15 mouse cellular contexts compared by ENCODE assay signal in the genomic region with DNA sequence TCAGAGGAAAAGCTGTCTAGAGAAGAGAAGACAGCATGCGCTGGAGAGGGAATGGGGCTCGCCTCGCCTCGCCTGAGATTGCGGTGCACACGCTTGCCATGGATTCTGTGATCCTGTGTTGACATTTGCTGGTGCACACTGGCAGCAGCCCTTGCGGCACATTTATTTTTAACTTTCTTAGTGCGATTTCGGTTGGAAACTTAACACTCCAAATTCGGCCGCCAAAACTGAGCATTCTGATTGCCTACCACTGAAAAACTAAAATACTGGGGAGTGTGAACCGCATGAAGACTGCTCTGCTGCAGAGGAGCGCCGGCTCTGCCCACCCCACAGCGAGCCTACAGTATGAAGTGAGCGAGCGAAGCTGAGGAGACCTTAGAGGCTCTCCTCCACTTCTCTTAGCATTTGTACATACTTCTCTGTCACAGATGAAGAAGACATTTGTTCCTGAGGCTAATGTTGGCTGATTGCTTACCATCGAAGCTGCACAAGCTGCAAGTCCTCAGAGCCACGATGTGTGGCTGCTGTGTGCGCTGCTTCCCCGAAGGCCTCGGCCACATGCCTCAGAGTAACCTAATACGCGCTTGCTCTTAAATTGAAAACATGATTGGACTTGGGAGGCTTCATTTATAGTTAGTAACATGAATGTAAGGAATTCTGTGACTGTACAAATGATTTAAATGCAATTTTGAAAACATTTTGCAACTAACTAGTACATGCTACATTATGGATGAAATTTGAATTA. TPM values are rescaled to one million over a fixed set of nuclear protein-coding genes. Genes with fewer than 3 reads are reported as not detected.
A peak's percentile ranks its signal among the peaks of the same experiment; 100 is the strongest.
DNase-seq lines count a peak whose midpoint lies in the region; ATAC-seq and TF ChIP-seq lines count a peak whose summit lies in the region.
"Had no signal": no experiment of that assay in that cellular context is flagged by ENCODE, and none has a peak within 500 bp of the region (broad histone marks: within the 10 kb centered on the region; RNA-seq: fewer than 3 reads in every experiment).

No protein-coding gene starts in this region.

- H3K4me2 ChIP-seq in embryonic facial prominence, embryonic 15.5 days (replicated peaks), result no peak overlapping the region
- no peak overlapping the region for H3K4me2 ChIP-seq in limb, embryonic 15.5 days
- H3K4me2 ChIP-seq: forebrain, embryonic 12.5 days; heart, embryonic 11.5 days; midbrain, embryonic 13.5 days had no signal

- no peaks in the 10 kb centered on the region for H3K9me3 ChIP-seq in embryonic facial prominence, embryonic 15.5 days (replicated peaks)
- H3K9me3 ChIP-seq in limb, embryonic 15.5 days, result no peaks in the 10 kb centered on the region
- H3K9me3 ChIP-seq: forebrain, embryonic 12.5 days; midbrain, embryonic 13.5 days had no signal

- no peaks in the 10 kb centered on the region for H3K27me3 ChIP-seq in embryonic facial prominence, embryonic 15.5 days
- no peaks in the 10 kb centered on the region for H3K27me3 ChIP-seq in limb, embryonic 15.5 days
- H3K27me3 ChIP-seq: forebrain, embryonic 12.5 days; midbrain, embryonic 13.5 days had no signal

- no peak overlapping the region for H3K9ac ChIP-seq in embryonic facial prominence, embryonic 15.5 days
- no peak overlapping the region for H3K9ac ChIP-seq in limb, embryonic 15.5 days
- H3K9ac ChIP-seq: forebrain, embryonic 12.5 days; midbrain, embryonic 13.5 days had no signal

- no peak overlapping the region for H3K4me3 ChIP-seq in gastrocnemius, adult 2 months
- H3K4me3 ChIP-seq in embryonic facial prominence, embryonic 15.5 days (replicated peaks), result no peak overlapping the region
- no peak overlapping the region for H3K4me3 ChIP-seq in limb, embryonic 15.5 days
- H3K4me3 ChIP-seq: forebrain, embryonic 12.5 days; midbrain, embryonic 13.5 days had no signal

- ATAC-seq in embryonic facial prominence, embryonic 15.5 days (ENCODE audit: insufficient number of reproducible peaks, low FRiP score, low TSS enrichment, low read depth), result peak; percentile 70
- no peak for ATAC-seq in limb, embryonic 15.5 days (ENCODE audit: insufficient number of reproducible peaks, low FRiP score, low TSS enrichment, low read depth)
- ATAC-seq: activated CD4-positive, CD25-positive, alpha-beta regulatory T cell, adult 4 months; midbrain, embryonic 13.5 days had no signal

- no peak for TF ChIP-seq POLR2A in brain, embryonic 14.5 days (IDR thresholded peaks at IDR 0.05; ENCODE audit: borderline replicate concordance, extremely low read depth, insufficient read depth, insufficient read length, poor library complexity, severe bottlenecking)

- peak; percentile 51 for DNase-seq in gastrocnemius, adult 2 months
- no peak for DNase-seq in gastrocnemius, postnatal 4 days (ENCODE audit: low spot score in 2 of 2)
- DNase-seq in brain, embryonic 14.5 days (ENCODE audit: low read depth), result peak; percentile 19
- DNase-seq in neural tube, embryonic 10.5 days (ENCODE audit: extremely low spot score, low spot score), result no peak
- no peak for DNase-seq in kidney, postnatal 25 days
- DNase-seq: adrenal gland, postnatal 36 days; cerebellum, postnatal 25 days; gastrocnemius, postnatal 14 days; lung, adult 2 months had no signal

- peak overlapping the region; percentile 69 for H3K27ac ChIP-seq in gastrocnemius, adult 2 months
- H3K27ac ChIP-seq in embryonic facial prominence, embryonic 15.5 days (replicated peaks), result peak overlapping the region; percentile 94
- peak overlapping the region; percentile 71 for H3K27ac ChIP-seq in limb, embryonic 15.5 days
- H3K27ac ChIP-seq: forebrain, embryonic 12.5 days; midbrain, embryonic 13.5 days had no signal

- TF ChIP-seq CTCF in gastrocnemius, adult 2 months (IDR thresholded peaks at IDR 0.05), result no peak
- no peak for TF ChIP-seq CTCF in brain, embryonic 14.5 days (IDR thresholded peaks at IDR 0.05; ENCODE audit: borderline replicate concordance, extremely low read depth, insufficient read depth, insufficient read length)

- intact Hi-C loops in gastrocnemius, adult 2 months (cut with DNase I), result no loop called here

- H3K4me1 ChIP-seq in embryonic facial prominence, embryonic 15.5 days, result peaks cover 45% of the 10 kb centered on the region
- peaks cover 32% of the 10 kb centered on the region for H3K4me1 ChIP-seq in limb, embryonic 15.5 days
- H3K4me1 ChIP-seq: forebrain, embryonic 12.5 days; midbrain, embryonic 13.5 days had no signal

- 31% methylated on average over 24 of the region's 24 CpGs for WGBS in embryonic facial prominence, embryonic 15.5 days
- WGBS in limb, embryonic 15.5 days, result 51% methylated on average over 24 of the region's 24 CpGs

- peaks cover 58% of the 10 kb centered on the region for H3K36me3 ChIP-seq in embryonic facial prominence, embryonic 15.5 days
- H3K36me3 ChIP-seq in limb, embryonic 15.5 days, result peaks cover 75% of the 10 kb centered on the region

RNA-seq across cellular contexts. Expression of a gene that starts 40.7 kb away (rescaled TPM):
- total RNA-seq in gastrocnemius, adult 2 months (2021), result 10 to 100 TPM; 43.9 to 85.9 TPM
- total RNA-seq in gastrocnemius, postnatal 4 days (2021), result 10 to 100 TPM; 24.4 to 27.4 TPM
- polyA plus RNA-seq in brain, embryonic 14.5 days (2012; rRNA removed), result 46.8 and 54.3 TPM in 2 replicates
- 34.1 and 39.3 TPM in 2 replicates for polyA plus RNA-seq in embryonic facial prominence, embryonic 15.5 days (2015; fragmentation: Nextera tagmentation; extraction: Ambion mirVana)
- 14.7 and 16.9 TPM in 2 replicates for polyA plus RNA-seq in limb, embryonic 15.5 days (2015; fragmentation: Nextera tagmentation; extraction: Ambion mirVana)
- polyA plus RNA-seq: activated CD4-positive, CD25-positive, alpha-beta regulatory T cell, adult 4 months had no signal

RNA-seq across cellular contexts. Expression of a gene that starts 45.9 kb away (rescaled TPM):
- 10 to 100 TPM; 20.7 to 25.8 TPM for total RNA-seq in gastrocnemius, adult 2 months (2021)
- total RNA-seq in gastrocnemius, postnatal 4 days (2021), result 10 to 100 TPM; 50.1 to 53.1 TPM
- polyA plus RNA-seq in brain, embryonic 14.5 days (2012; rRNA removed), result 73.3 and 86.5 TPM in 2 replicates
- polyA plus RNA-seq in embryonic facial prominence, embryonic 15.5 days (2015; fragmentation: Nextera tagmentation; extraction: Ambion mirVana), result 101 and 104 TPM in 2 replicates
- polyA plus RNA-seq in limb, embryonic 15.5 days (2015; fragmentation: Nextera tagmentation; extraction: Ambion mirVana), result 104 and 106 TPM in 2 replicates

Comparison
In these comparisons a context has a peak if more than half of its experiments do, and no peak if none do; other contexts are left out.
1. DNase-seq: peak in gastrocnemius, adult 2 months (single experiment) and brain, embryonic 14.5 days (single experiment); none in gastrocnemius, postnatal 4 days (0 of 2), neural tube, embryonic 10.5 days (single experiment) and kidney, postnatal 25 days (0 of 2).
2. Peak in every context shown above with its lines, with median percentiles within 50 percentile points of each other: H3K27ac ChIP-seq.